Mouse (Mus musculus): Measurements from ENCODE around the gene Dner. TPM values are rescaled to one million over a fixed set of nuclear protein-coding genes. Genes with fewer than 3 reads are reported as not detected.

Gene Dner
- polyA plus RNA-seq, 1 experiment: not detected

DNA sequence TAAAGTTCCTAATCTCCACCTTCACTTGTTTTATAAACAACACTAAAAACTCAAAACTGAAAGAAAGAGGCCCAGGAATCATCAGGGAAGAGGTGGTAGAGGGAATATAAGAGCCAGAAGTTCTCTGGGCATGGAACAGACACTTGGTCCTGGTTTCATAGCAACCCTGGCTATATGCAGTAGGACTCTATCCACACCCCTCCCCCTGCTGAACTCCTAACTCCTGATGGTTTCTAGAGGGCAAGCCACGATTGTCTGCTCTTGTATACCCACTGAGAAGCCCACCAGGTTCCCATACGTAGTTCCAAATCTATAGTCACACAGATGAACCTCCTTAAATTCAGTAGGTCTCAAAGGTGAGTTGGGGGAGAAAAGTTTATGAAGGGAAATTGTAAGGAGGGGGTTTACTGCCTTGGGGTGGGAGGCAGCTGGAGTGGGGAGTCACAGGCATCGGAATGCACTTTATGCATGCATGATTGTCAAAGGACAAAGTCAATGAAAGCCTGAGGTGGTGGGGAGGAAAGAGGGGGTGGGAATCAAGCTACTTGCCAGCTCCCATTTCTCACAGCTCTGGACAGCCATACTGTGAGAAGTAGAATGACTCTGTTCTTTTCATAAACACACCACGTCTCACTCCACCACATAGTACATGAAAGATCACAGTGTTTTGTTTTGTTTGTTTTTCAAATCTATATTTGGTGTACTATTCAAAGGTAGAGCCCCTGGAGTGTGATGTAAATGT, 31.5 kb downstream of the Dner start:
- no peak for TF ChIP-seq GATA1 (IDR thresholded peaks at IDR 0.05; ENCODE audit: borderline replicate concordance, low read length)
- TF ChIP-seq FLI1 (IDR thresholded peaks at IDR 0.05; ENCODE audit: low read length): no peak
- Histone ChIP-seq H3K4me1 (no peaks in the 10 kb centered on the region), H3K4me3 (replicated peaks) (no peak overlapping the region), H3K27me3 (replicated peaks) (no peaks in the 10 kb centered on the region), H3K36me3 (replicated peaks; ENCODE audit: low read length) (no peaks in the 10 kb centered on the region), H3K9me3 (peaks cover 14% of the 10 kb centered on the region; the same call in 1 of the 2 replicates)

- no peak for TF ChIP-seq GATA1 (IDR thresholded peaks at IDR 0.05; ENCODE audit: borderline replicate concordance, low read length)
- TF ChIP-seq FLI1 (IDR thresholded peaks at IDR 0.05; ENCODE audit: low read length): no peak
- no peaks in the 10 kb centered on the region for H3K27me3 ChIP-seq (replicated peaks)
- H3K36me3 ChIP-seq (replicated peaks; ENCODE audit: low read length): no peaks in the 10 kb centered on the region
- no peaks in the 10 kb centered on the region for H3K4me1 ChIP-seq
- peaks cover 23% of the 10 kb centered on the region for H3K9me3 ChIP-seq
- no peak overlapping the region for H3K4me3 ChIP-seq (replicated peaks)
These were observed 49.2 kb downstream of the Dner start for GRCm38 (mm10) chr1:84646781-84647180.

DNA sequence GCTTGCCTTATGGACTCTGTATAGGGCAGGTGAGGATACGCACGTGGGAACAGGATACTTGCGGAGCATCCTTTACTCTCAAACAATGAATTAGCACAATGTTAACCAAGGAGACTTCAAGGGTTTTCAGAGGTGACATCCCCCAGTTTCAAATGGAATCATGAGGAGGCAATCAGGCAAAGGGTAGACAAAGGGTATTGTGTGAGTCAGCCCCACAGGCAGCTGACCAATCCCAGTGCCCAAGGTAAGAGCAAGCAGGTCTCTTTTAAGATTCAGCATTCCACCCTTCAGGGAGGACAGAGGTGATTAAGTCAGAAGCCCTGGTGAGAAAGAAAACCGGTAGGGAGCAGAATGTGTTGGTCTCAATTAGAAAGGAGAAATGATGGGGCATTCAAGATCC, 55.6 kb downstream of the Dner start:
- H3K27me3 ChIP-seq (replicated peaks): no peaks in the 10 kb centered on the region
- no peaks in the 10 kb centered on the region for H3K36me3 ChIP-seq (replicated peaks; ENCODE audit: low read length)
- H3K4me1 ChIP-seq: no peaks in the 10 kb centered on the region
- H3K4me3 ChIP-seq (replicated peaks): no peak overlapping the region
- TF ChIP-seq FLI1 (IDR thresholded peaks at IDR 0.05; ENCODE audit: low read length): no peak
- no peak for TF ChIP-seq GATA1 (IDR thresholded peaks at IDR 0.05; ENCODE audit: borderline replicate concordance, low read length)
- H3K9me3 ChIP-seq: peaks cover 20% of the 10 kb centered on the region

GRCm38 (mm10) chr1:84636890-84637289, 59.1 kb downstream of the Dner start:
- Histone ChIP-seq H3K36me3 (replicated peaks; ENCODE audit: low read length) (no peaks in the 10 kb centered on the region), H3K4me3 (replicated peaks) (no peak overlapping the region), H3K27me3 (replicated peaks) (no peaks in the 10 kb centered on the region), H3K4me1 (no peaks in the 10 kb centered on the region), H3K9me3 (peaks cover 19% of the 10 kb centered on the region)
- TF ChIP-seq FLI1 (IDR thresholded peaks at IDR 0.05; ENCODE audit: low read length) (no peak), GATA1 (IDR thresholded peaks at IDR 0.05; ENCODE audit: borderline replicate concordance, low read length) (no peak)

DNA sequence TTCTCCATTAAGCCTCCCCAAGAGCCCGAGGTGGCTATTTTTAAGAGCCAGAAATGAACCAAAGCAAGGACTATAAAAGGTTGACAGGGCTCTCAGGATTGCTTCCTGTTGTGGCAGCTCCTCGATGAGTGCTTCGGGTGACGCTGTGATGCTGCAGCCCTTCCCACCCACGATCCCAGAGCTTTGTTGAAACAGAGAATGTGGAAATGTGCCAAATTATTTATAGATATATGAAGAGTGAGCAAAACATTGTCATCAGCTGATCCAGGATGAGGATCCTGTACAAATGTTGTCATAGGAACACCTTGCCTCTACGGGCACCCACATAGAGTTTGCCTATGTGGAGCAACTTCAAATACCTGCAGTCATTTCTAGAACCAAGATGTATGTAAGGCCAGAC, 67.8 kb downstream of the Dner start:
- TF ChIP-seq GATA1 (IDR thresholded peaks at IDR 0.05; ENCODE audit: borderline replicate concordance, low read length) (no peak), FLI1 (IDR thresholded peaks at IDR 0.05; ENCODE audit: low read length) (no peak)
- no peaks in the 10 kb centered on the region for H3K36me3 ChIP-seq (replicated peaks; ENCODE audit: low read length)
- no peaks in the 10 kb centered on the region for H3K4me1 ChIP-seq
- H3K27me3 ChIP-seq (replicated peaks): peaks cover 2% of the 10 kb centered on the region
- no peak overlapping the region for H3K4me3 ChIP-seq (replicated peaks)
- peaks cover 16% of the 10 kb centered on the region for H3K9me3 ChIP-seq

DNA sequence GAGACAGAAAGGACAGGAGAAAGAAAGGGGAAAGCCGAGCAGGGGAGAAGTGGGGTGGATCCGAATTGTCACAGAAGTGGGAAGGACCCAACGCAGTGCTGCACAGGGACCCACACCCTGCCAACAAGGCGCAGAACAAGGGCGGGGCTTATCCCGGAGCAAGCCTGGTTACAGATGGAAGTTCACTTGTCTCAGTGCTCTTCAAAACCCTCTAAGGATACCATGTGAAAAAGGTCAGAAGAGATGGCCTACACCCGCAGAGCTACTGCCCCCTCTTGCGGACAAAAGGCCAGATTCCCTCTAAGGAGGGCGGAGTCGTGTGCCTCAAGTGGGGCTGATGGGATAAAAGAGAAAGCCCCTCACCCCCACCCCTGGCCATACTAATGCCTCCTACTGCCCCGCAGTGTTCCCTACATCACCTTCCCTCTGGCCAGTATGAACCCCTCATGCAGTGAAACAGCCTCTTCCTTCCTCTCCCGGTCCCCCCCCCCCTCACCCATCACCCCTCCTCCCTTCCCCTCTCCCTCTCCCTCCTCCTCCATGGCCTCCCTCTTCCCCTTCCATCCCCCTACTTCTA, 73.0 kb downstream of the Dner start:
- TF ChIP-seq GATA1 (IDR thresholded peaks at IDR 0.05; ENCODE audit: borderline replicate concordance, low read length) (no peak), FLI1 (IDR thresholded peaks at IDR 0.05; ENCODE audit: low read length) (no peak)
- Histone ChIP-seq H3K4me3 (replicated peaks) (no peak overlapping the region), H3K9me3 (peaks cover 2% of the 10 kb centered on the region; the same call in 1 of the 2 replicates), H3K27me3 (replicated peaks) (peaks cover 2% of the 10 kb centered on the region), H3K36me3 (replicated peaks; ENCODE audit: low read length) (no peaks in the 10 kb centered on the region), H3K4me1 (peaks cover 21% of the 10 kb centered on the region)

DNA sequence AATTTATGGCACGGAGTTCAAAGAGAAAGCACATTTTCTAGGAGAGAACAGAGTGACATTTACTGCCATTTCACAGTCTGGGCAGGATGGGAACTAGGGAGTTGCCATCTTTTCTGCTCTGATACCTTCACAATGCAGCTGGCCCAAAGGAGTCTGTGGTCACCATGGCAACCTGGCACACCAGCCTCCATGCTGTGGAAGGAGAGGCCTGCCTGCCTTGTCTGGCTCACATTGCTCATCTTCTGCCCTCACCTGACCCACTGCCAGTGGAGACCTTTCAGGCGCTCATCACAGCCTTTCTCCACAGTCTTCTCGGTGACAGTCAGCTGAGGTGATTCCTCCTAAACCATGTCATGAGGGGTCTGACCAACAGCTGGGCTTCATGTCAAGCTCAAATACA, 74.7 kb downstream of the Dner start:
- TF ChIP-seq GATA1 (IDR thresholded peaks at IDR 0.05; ENCODE audit: borderline replicate concordance, low read length): no peak
- TF ChIP-seq FLI1 (IDR thresholded peaks at IDR 0.05; ENCODE audit: low read length): no peak
- Histone ChIP-seq H3K9me3 (no peaks in the 10 kb centered on the region), H3K36me3 (replicated peaks; ENCODE audit: low read length) (no peaks in the 10 kb centered on the region), H3K27me3 (replicated peaks) (no peaks in the 10 kb centered on the region), H3K4me3 (replicated peaks) (no peak overlapping the region), H3K4me1 (peaks cover 38% of the 10 kb centered on the region)

DNA sequence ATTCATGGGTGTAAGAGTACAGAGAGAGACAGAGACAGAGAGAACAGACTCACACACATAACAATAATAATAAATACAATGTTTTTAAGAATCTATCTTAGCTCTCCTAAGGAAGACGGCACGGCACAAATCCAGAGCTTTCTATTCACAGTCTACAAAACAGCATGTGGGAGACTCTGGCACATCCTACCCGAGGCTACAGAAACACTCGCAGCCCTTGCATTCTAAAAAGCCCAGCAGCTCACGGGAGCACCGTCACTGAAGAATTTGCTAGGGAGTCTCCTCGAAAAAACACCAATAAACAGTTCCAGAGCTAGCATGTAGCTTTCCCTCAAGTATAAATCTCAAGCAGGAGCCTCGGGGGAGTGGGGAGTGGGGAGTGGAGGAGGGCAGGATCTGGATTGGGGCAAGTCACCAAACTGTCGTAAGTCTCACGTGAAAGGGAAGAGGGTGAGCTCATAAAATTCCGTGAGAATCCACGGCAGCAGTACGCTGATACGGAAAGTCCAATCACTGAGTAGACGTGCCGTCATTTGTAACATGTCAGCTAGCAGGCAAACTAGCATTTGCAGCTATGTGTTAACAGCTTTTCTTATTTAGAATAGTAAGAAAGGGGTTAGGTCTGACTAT, 76.8 kb downstream of the Dner start:
- TF ChIP-seq GATA1 (IDR thresholded peaks at IDR 0.05; ENCODE audit: borderline replicate concordance, low read length): no peak
- TF ChIP-seq FLI1 (IDR thresholded peaks at IDR 0.05; ENCODE audit: low read length): no peak
- no peaks in the 10 kb centered on the region for H3K9me3 ChIP-seq

GRCm38 (mm10) chr1:84618094-84618493, 77.9 kb downstream of the Dner start:
- no peaks in the 10 kb centered on the region for H3K27me3 ChIP-seq (replicated peaks)
- H3K4me1 ChIP-seq: peaks cover 55% of the 10 kb centered on the region
- H3K36me3 ChIP-seq (replicated peaks; ENCODE audit: low read length): no peaks in the 10 kb centered on the region
- H3K9me3 ChIP-seq: no peaks in the 10 kb centered on the region
- TF ChIP-seq FLI1 (IDR thresholded peaks at IDR 0.05; ENCODE audit: low read length) (no peak), GATA1 (IDR thresholded peaks at IDR 0.05; ENCODE audit: borderline replicate concordance, low read length) (no peak)
- H3K4me3 ChIP-seq (replicated peaks): no peak overlapping the region

More for the DNA sequence above, 76.8 kb downstream of the Dner start:
- Histone ChIP-seq H3K27me3 (replicated peaks) (no peaks in the 10 kb centered on the region), H3K4me3 (replicated peaks) (no peak overlapping the region), H3K4me1 (peaks cover 55% of the 10 kb centered on the region), H3K36me3 (replicated peaks; ENCODE audit: low read length) (no peaks in the 10 kb centered on the region)

DNA sequence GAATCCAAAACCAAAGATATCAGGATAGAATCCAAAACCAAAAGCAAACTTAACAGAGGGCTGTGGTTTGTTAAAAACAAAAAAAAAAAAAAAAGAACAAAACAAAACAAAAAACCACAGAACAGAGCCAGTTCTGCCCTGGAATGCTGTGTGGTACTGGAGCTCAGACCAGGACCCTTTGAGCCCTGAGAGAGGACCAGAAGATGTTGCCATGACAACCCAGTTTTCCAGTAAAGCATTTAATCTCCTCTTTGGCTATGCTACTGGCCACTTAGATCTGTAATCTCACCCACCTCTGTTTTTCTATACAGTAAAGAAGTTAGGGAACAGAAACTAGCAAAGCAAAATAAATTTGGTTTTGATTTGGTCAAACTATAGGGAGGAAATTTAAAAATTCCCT, 79.9 kb downstream of the Dner start:
- Histone ChIP-seq H3K9me3 (no peaks in the 10 kb centered on the region), H3K27me3 (replicated peaks) (no peaks in the 10 kb centered on the region), H3K4me3 (replicated peaks) (no peak overlapping the region), H3K4me1 (peaks cover 50% of the 10 kb centered on the region), H3K36me3 (replicated peaks; ENCODE audit: low read length) (no peaks in the 10 kb centered on the region)
- TF ChIP-seq FLI1 (IDR thresholded peaks at IDR 0.05; ENCODE audit: low read length): no peak
- no peak for TF ChIP-seq GATA1 (IDR thresholded peaks at IDR 0.05; ENCODE audit: borderline replicate concordance, low read length)

Measured in megakaryocyte, embryonic 14.5 days (primary cell).